Mouse (Mus musculus): ENCODE measurements around the gene Epb41l3. TPM values are rescaled to one million over a fixed set of nuclear protein-coding genes. Genes with fewer than 3 reads are reported as not detected.
A peak's percentile ranks its signal among the peaks of the same experiment; 100 is the strongest.

The Epb41l3 gene
- polyA plus RNA-seq, 1 experiment from 2014 or later: 134 TPM

- WGBS: 34% methylated on average over 10 of the region's 10 CpGs
- H3K9ac ChIP-seq (replicated peaks): no peak overlapping the region
Observed at GRCm38 (mm10) chr17:69221966-69222692, 146.6 kb downstream of the Epb41l3 start.

GRCm38 (mm10) chr17:69225996-69226395, 150.5 kb downstream of the Epb41l3 start:
- Histone ChIP-seq H3K9me3 (replicated peaks) (no peaks in the 10 kb centered on the region), H3K36me3 (no peaks in the 10 kb centered on the region), H3K27ac (replicated peaks) (no peak overlapping the region), H3K27me3 (replicated peaks) (no peaks in the 10 kb centered on the region), H3K9ac (replicated peaks) (no peak overlapping the region), H3K4me2 (no peak overlapping the region), H3K4me3 (replicated peaks) (no peak overlapping the region), H3K4me1 (peaks cover 31% of the 10 kb centered on the region)
- no peak for ATAC-seq (ENCODE audit: low FRiP score)
- 88% methylated on average over 7 of the region's 7 CpGs for WGBS

More at GRCm38 (mm10) chr17:69221966-69222692, 146.6 kb downstream of the Epb41l3 start:
- Histone ChIP-seq H3K4me3 (replicated peaks) (no peak overlapping the region), H3K4me2 (no peak overlapping the region), H3K4me1 (peaks cover 13% of the 10 kb centered on the region), H3K36me3 (no peaks in the 10 kb centered on the region), H3K9me3 (replicated peaks) (no peaks in the 10 kb centered on the region), H3K27ac (replicated peaks) (0 out of 2 replicates have a peak overlapping the region, but pooled peaks have one; percentile 2), H3K27me3 (replicated peaks) (no peaks in the 10 kb centered on the region)
- no peak for ATAC-seq (ENCODE audit: low FRiP score)

GRCm38 (mm10) chr17:69227426-69228014, 152.0 kb downstream of the Epb41l3 start:
- H3K4me2 ChIP-seq: no peak overlapping the region
- H3K27me3 ChIP-seq (replicated peaks): no peaks in the 10 kb centered on the region
- no peak overlapping the region for H3K4me3 ChIP-seq (replicated peaks)
- H3K9me3 ChIP-seq (replicated peaks): no peaks in the 10 kb centered on the region
- H3K9ac ChIP-seq (replicated peaks): no peak overlapping the region
- H3K36me3 ChIP-seq: no peaks in the 10 kb centered on the region
- peaks cover 30% of the 10 kb centered on the region for H3K4me1 ChIP-seq
- no peak overlapping the region for H3K27ac ChIP-seq (replicated peaks)
- 39% methylated on average over 9 of the region's 9 CpGs for WGBS
- ATAC-seq (ENCODE audit: low FRiP score): no peak

- ATAC-seq (ENCODE audit: low FRiP score): no peak
- Histone ChIP-seq H3K27me3 (replicated peaks) (no peaks in the 10 kb centered on the region), H3K4me1 (peaks cover 30% of the 10 kb centered on the region), H3K4me2 (no peak overlapping the region), H3K36me3 (no peaks in the 10 kb centered on the region), H3K4me3 (replicated peaks) (no peak overlapping the region), H3K27ac (replicated peaks) (no peak overlapping the region; the same call in 1 of the 2 replicates), H3K9me3 (replicated peaks) (no peaks in the 10 kb centered on the region), H3K9ac (replicated peaks) (no peak overlapping the region)
- WGBS: 66% methylated on average over 5 of the region's 5 CpGs
Observed at GRCm38 (mm10) chr17:69229451-69229850, 154.0 kb downstream of the Epb41l3 start.

- Histone ChIP-seq H3K27ac (replicated peaks) (peak overlapping the region; percentile 24; the same call in 1 of the 2 replicates), H3K4me3 (replicated peaks) (no peak overlapping the region), H3K27me3 (replicated peaks) (no peaks in the 10 kb centered on the region), H3K9me3 (replicated peaks) (no peaks in the 10 kb centered on the region), H3K4me1 (peaks cover 30% of the 10 kb centered on the region), H3K36me3 (no peaks in the 10 kb centered on the region), H3K4me2 (peak overlapping the region; percentile 13; the same call in 1 of the 2 replicates), H3K9ac (replicated peaks) (no peak overlapping the region)
- 16% methylated on average over 6 of the region's 6 CpGs for WGBS
- peak; percentile 45; the same call in 1 of the 2 replicates for ATAC-seq (ENCODE audit: low FRiP score)
Observed at GRCm38 (mm10) chr17:69230131-69230621, 154.7 kb downstream of the Epb41l3 start.

GRCm38 (mm10) chr17:69231360-69231759, 155.9 kb downstream of the Epb41l3 start:
- Histone ChIP-seq H3K9me3 (replicated peaks) (no peaks in the 10 kb centered on the region), H3K4me3 (replicated peaks) (no peak overlapping the region), H3K4me2 (no peak overlapping the region), H3K4me1 (peaks cover 30% of the 10 kb centered on the region), H3K9ac (replicated peaks) (no peak overlapping the region), H3K27ac (replicated peaks) (0 out of 2 replicates have a peak overlapping the region, but pooled peaks have one; percentile 15), H3K27me3 (replicated peaks) (no peaks in the 10 kb centered on the region), H3K36me3 (no peaks in the 10 kb centered on the region)
- 46% methylated on average over 5 of the region's 5 CpGs for WGBS
- no peak for ATAC-seq (ENCODE audit: low FRiP score)

GRCm38 (mm10) chr17:69237172-69237571, 161.7 kb downstream of the Epb41l3 start:
- no peak overlapping the region for H3K4me3 ChIP-seq (replicated peaks)
- H3K9me3 ChIP-seq (replicated peaks): no peaks in the 10 kb centered on the region
- H3K27me3 ChIP-seq (replicated peaks): no peaks in the 10 kb centered on the region
- H3K27ac ChIP-seq (replicated peaks): no peak overlapping the region
- H3K9ac ChIP-seq (replicated peaks): no peak overlapping the region
- no peak for ATAC-seq (ENCODE audit: low FRiP score)
- no peak overlapping the region for H3K4me2 ChIP-seq
- WGBS: 97% methylated on average over 3 of the region's 3 CpGs
- H3K36me3 ChIP-seq: peaks cover 3% of the 10 kb centered on the region; the same call in 1 of the 2 replicates
- peaks cover under 1% of the 10 kb centered on the region; the same call in 1 of the 2 replicates for H3K4me1 ChIP-seq

- no peak; the same call in 1 of the 2 replicates for ATAC-seq (ENCODE audit: low FRiP score)
- WGBS: 81% methylated on average over 4 of the region's 4 CpGs
- Histone ChIP-seq H3K36me3 (peaks cover 7% of the 10 kb centered on the region; the same call in 1 of the 2 replicates), H3K9ac (replicated peaks) (no peak overlapping the region), H3K27me3 (replicated peaks) (no peaks in the 10 kb centered on the region), H3K4me2 (no peak overlapping the region), H3K27ac (replicated peaks) (no peak overlapping the region), H3K9me3 (replicated peaks) (no peaks in the 10 kb centered on the region), H3K4me3 (replicated peaks) (no peak overlapping the region), H3K4me1 (no peaks in the 10 kb centered on the region)
Observed at GRCm38 (mm10) chr17:69238810-69239373, 163.4 kb downstream of the Epb41l3 start.

GRCm38 (mm10) chr17:69239423-69239822, 163.9 kb downstream of the Epb41l3 start:
- no peaks in the 10 kb centered on the region for H3K9me3 ChIP-seq (replicated peaks)
- no peak overlapping the region for H3K27ac ChIP-seq (replicated peaks)
- H3K36me3 ChIP-seq: peaks cover 7% of the 10 kb centered on the region; the same call in 1 of the 2 replicates
- no peak overlapping the region for H3K9ac ChIP-seq (replicated peaks)
- no peak overlapping the region for H3K4me3 ChIP-seq (replicated peaks)
- no peak for ATAC-seq (ENCODE audit: low FRiP score)
- WGBS: 58% methylated on average over 6 of the region's 6 CpGs
- no peaks in the 10 kb centered on the region for H3K4me1 ChIP-seq
- H3K27me3 ChIP-seq (replicated peaks): no peaks in the 10 kb centered on the region
- no peak overlapping the region for H3K4me2 ChIP-seq

- no peak overlapping the region for H3K9ac ChIP-seq (replicated peaks)
- no peak overlapping the region for H3K27ac ChIP-seq (replicated peaks)
- H3K9me3 ChIP-seq (replicated peaks): no peaks in the 10 kb centered on the region
- no peak overlapping the region for H3K4me3 ChIP-seq (replicated peaks)
- no peak for ATAC-seq (ENCODE audit: low FRiP score)
- 81% methylated on average over 9 of the region's 9 CpGs for WGBS
- no peaks in the 10 kb centered on the region for H3K4me1 ChIP-seq
- no peaks in the 10 kb centered on the region for H3K27me3 ChIP-seq (replicated peaks)
- H3K4me2 ChIP-seq: no peak overlapping the region
- H3K36me3 ChIP-seq: peaks cover 15% of the 10 kb centered on the region
Observed at GRCm38 (mm10) chr17:69255834-69256233, 180.4 kb downstream of the Epb41l3 start.

GRCm38 (mm10) chr17:69256441-69256840, 181.0 kb downstream of the Epb41l3 start:
- H3K4me2 ChIP-seq: no peak overlapping the region
- WGBS: 48% methylated on average over 9 of the region's 9 CpGs
- H3K4me3 ChIP-seq (replicated peaks): no peak overlapping the region
- no peak overlapping the region for H3K9ac ChIP-seq (replicated peaks)
- H3K9me3 ChIP-seq (replicated peaks): no peaks in the 10 kb centered on the region
- H3K27me3 ChIP-seq (replicated peaks): no peaks in the 10 kb centered on the region
- ATAC-seq (ENCODE audit: low FRiP score): no peak; the same call in 1 of the 2 replicates
- peaks cover 15% of the 10 kb centered on the region for H3K36me3 ChIP-seq
- H3K27ac ChIP-seq (replicated peaks): no peak overlapping the region
- H3K4me1 ChIP-seq: peaks cover 3% of the 10 kb centered on the region; the same call in 1 of the 2 replicates

Data from neural tube, embryonic 15.5 days (tissue).